Mouse (Mus musculus) forebrain, embryonic 10.5 days (tissue): Measurements from ENCODE around the gene Atl3. TPM values are rescaled to one million over a fixed set of nuclear protein-coding genes. Genes with fewer than 3 reads are reported as not detected.
A peak's percentile ranks its signal among the peaks of the same experiment; 100 is the strongest.
"Not testable (repeated sequence)": the region's sequence is repeated elsewhere in the genome, so short reads cannot be mapped to it uniquely, and the experiment has no call there.

Experiments
- DNase-seq: peaks from one replicate; pipeline ENCODE4 v3.0.0-alpha.2; 2017; ENCODE audit warnings: low spot score; ENCODE audit errors: extremely low spot score
- H3K27ac ChIP-seq: fragments of 300-500 bp; sonication (generic); 2 replicates; pipeline ENCODE4 v1.5.1; 2016; ENCODE audit warnings: mild to moderate bottlenecking
- H3K27me3 ChIP-seq: fragments of 300-500 bp; sonication (generic); 2 replicates; pipeline ENCODE4 v1.6.1; 2016; ENCODE audit warnings: mild to moderate bottlenecking; ENCODE audit not compliant: poor library complexity, severe bottlenecking
- H3K36me3 ChIP-seq: fragments of 300-500 bp; sonication (generic); replicated peaks from 2 replicates; pipeline ENCODE4 v1.6.1; 2016; ENCODE audit warnings: mild to moderate bottlenecking, moderate library complexity
- H3K4me1 ChIP-seq: fragments of 300-500 bp; sonication (generic); 2 replicates; pipeline ENCODE4 v1.6.1; 2016
- H3K4me3 ChIP-seq: fragments of 300-500 bp; sonication (generic); 2 replicates; pipeline ENCODE4 v1.5.1; 2016; ENCODE audit warnings: mild to moderate bottlenecking, moderate library complexity
- H3K9me3 ChIP-seq: fragments of 300-500 bp; sonication (generic); 2 replicates; pipeline ENCODE4 v1.6.1; 2016; ENCODE audit warnings: mild to moderate bottlenecking, moderate library complexity
- WGBS: fragments of 180-500 bp; shearing (Covaris S2); methylation state at CpG from one replicate; pipeline ENCODE4 v1.1.7; 2016; 5-methylcytosine and 5-hydroxymethylcytosine counted together
- polyA plus RNA-seq: library from polyadenylated mRNA; unstranded; fragments of >200 nt; fragmentation: Nextera tagmentation; extraction: Ambion mirVana; gene quantifications from 2 replicates; pipeline ENCODE4 v1.2.1, GENCODE M21; 2016

Atl3 gene
- polyA plus RNA-seq, 1 experiment from 2014 or later, result 7.8 TPM

DNA sequence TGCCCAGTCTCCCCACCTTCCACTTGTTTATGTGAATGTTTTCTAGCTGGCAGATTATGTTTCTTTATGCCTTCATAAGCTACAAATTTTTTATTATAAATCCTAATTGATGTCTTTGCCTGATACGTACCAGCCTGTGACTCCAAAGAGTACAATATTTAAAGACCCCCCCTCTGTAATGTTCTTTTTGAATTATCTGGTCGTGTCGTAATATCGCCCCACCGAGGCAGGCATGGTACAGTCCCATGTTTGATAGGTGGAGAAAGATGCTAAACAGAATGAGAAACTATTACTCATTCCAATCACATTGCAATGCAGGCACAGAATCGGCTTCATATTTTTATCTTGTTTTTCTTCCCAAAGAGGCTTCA, 10.3 kb upstream of the Atl3 start:
- Histone ChIP-seq H3K27ac (peak overlapping the region; percentile 99), H3K9me3 (no peaks in the 10 kb centered on the region), H3K4me3 (peak overlapping the region; percentile 98), H3K36me3 (peaks cover 19% of the 10 kb centered on the region), H3K27me3 (no peaks in the 10 kb centered on the region), H3K4me1 (peaks cover 29% of the 10 kb centered on the region)
- no peak for DNase-seq
- 7% methylated on average over 6 of the region's 6 CpGs for WGBS

DNA sequence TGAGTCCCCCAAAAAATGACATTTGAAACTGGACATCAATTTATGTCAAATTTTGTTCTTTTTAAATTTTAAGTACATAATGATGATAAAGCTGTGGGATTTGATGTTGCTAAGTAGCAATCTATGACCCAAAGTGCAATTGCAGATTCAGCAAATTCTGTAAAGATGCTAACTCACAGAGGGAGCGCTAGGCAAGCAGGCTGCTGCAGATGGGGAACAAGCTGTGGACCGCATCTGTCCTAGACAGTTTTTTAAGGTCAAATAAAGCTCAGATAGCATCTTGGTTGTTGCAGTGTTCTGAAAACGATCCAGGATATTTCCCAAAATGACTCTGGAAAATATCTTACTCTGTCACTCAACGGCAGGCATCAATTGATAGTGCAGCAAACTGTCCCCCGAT, 9.8 kb upstream of the Atl3 start:
- H3K4me3 ChIP-seq, result peak overlapping the region; percentile 98
- WGBS, result 75% methylated on average over 5 of the region's 5 CpGs
- peaks cover 29% of the 10 kb centered on the region for H3K4me1 ChIP-seq
- H3K27me3 ChIP-seq, result no peaks in the 10 kb centered on the region
- H3K36me3 ChIP-seq, result peaks cover 16% of the 10 kb centered on the region
- H3K9me3 ChIP-seq, result no peaks in the 10 kb centered on the region
- DNase-seq, result no peak
- peak overlapping the region; percentile 99; the same call in 1 of the 2 replicates for H3K27ac ChIP-seq

DNA sequence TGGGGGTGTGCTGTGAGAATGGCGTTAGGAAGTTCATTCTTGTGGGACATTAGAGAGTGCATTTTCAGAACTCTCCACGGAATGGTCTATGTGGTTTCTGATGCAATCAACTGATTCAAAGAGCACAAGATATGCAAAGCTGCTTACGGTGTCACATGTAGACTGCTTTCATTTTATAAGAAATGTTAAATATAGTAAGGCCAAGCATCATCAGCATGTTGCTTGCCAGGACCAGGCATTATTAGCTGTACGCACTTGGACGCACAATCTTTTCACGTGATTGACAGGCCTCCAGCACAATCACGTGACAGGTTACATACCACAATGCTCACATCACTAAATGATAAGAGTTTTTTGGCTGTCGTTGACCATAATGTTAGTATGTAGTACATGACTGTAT, 6.2 kb upstream of the Atl3 start:
- 90% methylated on average over 8 of the region's 8 CpGs for WGBS
- no peaks in the 10 kb centered on the region for H3K36me3 ChIP-seq
- no peak for DNase-seq
- no peak overlapping the region for H3K4me3 ChIP-seq
- H3K27me3 ChIP-seq, result no peaks in the 10 kb centered on the region
- no peaks in the 10 kb centered on the region for H3K9me3 ChIP-seq
- H3K27ac ChIP-seq, result no peak overlapping the region
- peaks cover 8% of the 10 kb centered on the region; the same call in 1 of the 2 replicates for H3K4me1 ChIP-seq

DNA sequence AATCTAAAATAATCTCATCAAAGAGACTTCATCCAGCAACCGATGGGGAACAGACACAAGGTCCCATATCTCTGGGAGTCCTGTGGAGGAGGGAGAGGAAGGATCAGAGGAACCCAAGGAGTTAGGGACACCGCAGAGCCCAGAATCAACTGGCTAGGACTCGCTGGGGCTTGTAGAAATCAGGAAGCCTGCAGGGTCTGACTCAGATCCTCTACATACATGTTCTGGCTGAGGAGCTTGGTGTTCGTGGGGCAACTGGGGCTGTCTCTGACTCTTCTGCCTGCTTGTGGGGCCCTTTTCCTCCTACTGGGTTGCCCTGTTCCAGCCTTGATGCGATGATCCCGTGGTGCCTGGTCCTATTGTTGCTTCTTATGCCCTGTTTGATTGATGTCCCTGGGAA, 1.9 kb upstream of the Atl3 start:
- peaks cover 18% of the 10 kb centered on the region for H3K4me1 ChIP-seq
- no peaks in the 10 kb centered on the region for H3K9me3 ChIP-seq
- H3K27me3 ChIP-seq, result no peaks in the 10 kb centered on the region
- H3K36me3 ChIP-seq, result no peaks in the 10 kb centered on the region
- no peak for DNase-seq
- WGBS, result 88% methylated on average over 6 of the region's 6 CpGs
- no peak overlapping the region for H3K4me3 ChIP-seq
- no peak overlapping the region for H3K27ac ChIP-seq

DNA sequence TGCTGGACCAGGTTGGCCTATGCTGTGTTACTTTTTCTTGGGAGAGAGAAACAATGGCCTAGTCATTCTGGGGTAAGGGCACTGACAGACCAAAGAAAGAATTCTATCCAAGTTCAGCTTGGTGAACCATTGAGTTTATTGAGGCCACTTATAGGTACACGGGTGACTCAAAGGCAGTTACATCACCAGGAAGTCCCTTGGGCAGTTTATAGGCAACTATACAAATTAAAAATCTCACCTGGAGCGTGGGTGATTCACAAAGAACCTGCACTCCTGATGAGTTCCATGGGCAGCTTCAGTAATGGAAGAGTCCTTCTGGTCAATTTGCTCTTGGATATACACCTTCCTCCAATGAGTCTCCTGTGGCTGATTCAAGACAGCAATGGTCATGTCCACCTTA, 1.2 kb upstream of the Atl3 start:
- Histone ChIP-seq H3K4me3 (no peak overlapping the region), H3K4me1 (peaks cover 18% of the 10 kb centered on the region), H3K27me3 (no peaks in the 10 kb centered on the region), H3K36me3 (no peaks in the 10 kb centered on the region), H3K27ac (no peak overlapping the region), H3K9me3 (no peaks in the 10 kb centered on the region)
- WGBS, result 93% methylated on average over 2 of the region's 2 CpGs
- DNase-seq, result no peak

DNA sequence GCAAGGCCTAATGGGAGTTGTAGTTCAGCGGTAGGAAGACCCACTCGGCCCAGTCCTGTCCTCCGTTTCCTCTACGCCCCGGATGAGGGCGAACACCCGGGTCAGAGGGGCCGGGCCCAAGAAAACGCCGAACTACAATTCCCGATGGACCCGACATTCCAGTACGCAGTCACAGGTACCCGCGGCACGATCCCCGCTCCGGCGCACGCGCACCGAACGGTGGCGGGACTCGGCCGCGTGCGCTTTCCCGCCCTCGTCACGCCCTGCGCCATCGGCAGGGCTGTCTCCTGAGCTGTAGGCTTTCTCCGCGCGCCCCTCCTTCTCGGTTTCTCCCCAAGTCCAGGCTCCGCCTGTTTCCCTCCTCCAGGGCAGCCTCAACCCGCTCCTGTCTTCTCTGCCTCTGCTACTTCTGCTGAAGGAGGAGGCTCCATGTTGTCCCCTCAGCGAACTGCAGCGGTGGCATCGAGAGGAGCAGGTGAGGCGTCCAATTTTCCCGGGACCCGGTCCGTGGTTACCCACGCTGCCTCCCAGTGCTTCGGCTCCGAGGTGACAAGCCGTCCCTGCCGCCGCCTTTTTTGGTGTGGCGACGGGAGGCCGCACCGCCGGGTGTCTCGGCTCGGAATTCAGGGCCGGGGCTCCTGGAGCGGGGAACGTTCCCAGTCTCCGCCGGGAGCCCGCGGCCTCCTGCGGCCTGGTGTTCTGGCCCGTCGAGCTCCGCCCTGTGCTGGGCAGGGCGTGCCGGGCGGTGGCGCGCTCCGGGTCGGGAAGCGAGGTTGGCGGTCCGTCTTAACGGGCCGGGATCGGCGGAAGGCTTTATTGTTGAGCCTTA, 561 bp downstream of the Atl3 start:
- Histone ChIP-seq H3K4me1 (peaks cover 18% of the 10 kb centered on the region), H3K27ac (peak overlapping the region; percentile 96), H3K4me3 (peak overlapping the region; percentile 70), H3K9me3 (no peaks in the 10 kb centered on the region), H3K27me3 (no peaks in the 10 kb centered on the region), H3K36me3 (no peaks in the 10 kb centered on the region)
- WGBS, result under 1% methylated on average over 84 of the region's 84 CpGs
- peak; percentile 92 for DNase-seq

DNA sequence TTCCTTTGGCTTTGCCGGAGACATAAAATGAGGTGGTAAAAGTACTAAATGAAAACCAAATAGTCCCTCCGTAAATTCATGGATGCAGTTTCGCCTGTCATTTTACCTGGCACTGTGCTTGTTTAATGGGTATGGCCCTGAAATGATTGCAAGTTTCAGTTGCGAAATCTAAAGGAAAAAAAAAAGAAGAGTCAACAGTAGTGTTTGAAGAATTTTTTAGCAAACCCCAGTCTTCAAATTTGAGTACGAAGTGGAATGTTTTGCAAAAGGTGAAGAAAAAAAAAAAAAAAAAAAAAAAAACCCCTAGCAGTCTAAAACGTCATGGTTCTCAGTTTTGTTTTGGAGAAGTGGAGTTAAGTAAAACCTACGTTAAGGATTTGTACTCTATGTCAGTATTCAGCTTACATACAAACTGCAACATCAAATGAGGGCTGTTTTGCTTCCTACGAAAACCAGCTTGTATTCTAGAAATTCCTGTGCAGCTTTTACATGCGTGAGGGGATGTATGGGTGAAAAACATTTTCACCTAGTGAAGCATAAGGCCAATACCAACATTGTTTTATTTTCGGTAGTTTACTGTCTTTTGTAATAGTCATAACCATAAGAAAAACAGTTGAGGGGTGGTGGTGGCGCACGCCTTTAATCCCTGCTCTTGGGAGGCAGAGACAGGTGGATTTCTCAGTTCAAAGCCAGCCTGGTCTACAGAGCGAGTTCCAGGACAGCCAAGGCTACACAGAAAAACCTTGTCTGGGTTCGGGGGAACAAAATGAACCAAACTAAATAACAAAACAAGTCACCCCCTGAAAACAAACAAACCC, 1.6 kb downstream of the Atl3 start:
- WGBS, result 55% methylated on average over 14 of the region's 14 CpGs
- DNase-seq, result no peak
- Histone ChIP-seq H3K9me3 (no peaks in the 10 kb centered on the region), H3K27ac (peak overlapping the region; percentile 96), H3K36me3 (no peaks in the 10 kb centered on the region), H3K4me1 (peaks cover 18% of the 10 kb centered on the region), H3K4me3 (peak overlapping the region; percentile 70), H3K27me3 (no peaks in the 10 kb centered on the region)

DNA sequence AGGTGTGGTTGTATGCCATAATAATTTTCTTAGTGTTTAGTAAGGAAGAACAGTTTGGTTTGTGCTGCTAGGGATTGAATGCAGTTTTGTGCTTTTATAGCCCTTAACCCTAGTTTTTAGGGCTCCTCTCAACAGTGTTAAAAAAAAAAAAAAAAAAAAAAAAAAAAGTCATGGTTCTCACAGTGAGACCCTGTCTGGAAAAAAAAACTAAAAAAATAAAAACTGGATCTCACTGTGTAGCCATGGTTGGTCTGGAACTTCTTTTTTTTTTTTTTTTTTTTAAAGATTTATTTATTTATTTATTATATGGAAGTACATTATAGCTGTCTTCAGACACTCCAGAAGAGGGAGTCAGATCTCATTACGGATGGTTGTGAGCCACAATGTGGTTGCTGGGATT, 2.2 kb downstream of the Atl3 start:
- not testable (repeated sequence) for H3K9me3 ChIP-seq, H3K27ac ChIP-seq, H3K36me3 ChIP-seq, DNase-seq, H3K27me3 ChIP-seq, H3K4me3 ChIP-seq
- H3K4me1 ChIP-seq, result peaks cover 18% of the 10 kb centered on the region
- WGBS, result 91% methylated on average over 1 of the region's 1 CpGs

DNA sequence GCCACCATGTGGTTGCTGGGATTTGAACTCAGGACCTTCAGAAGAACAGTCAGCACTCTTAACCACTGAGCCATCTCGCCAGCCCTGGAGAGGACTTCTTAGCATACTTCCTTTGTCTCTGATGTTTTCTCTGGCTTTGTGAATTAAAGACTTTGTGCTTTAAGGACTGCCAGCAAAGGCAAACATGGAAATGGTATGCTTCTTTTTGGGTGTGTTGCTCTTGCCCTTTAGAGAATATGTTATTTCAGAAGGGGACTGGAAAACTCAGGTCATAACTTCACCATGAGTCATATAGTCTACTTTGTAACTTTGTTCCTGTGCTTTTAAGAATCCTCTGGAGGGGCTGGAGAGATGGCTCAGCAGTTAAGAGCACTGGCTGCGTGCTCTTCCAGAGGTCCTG, 5.0 kb downstream of the Atl3 start:
- H3K9me3 ChIP-seq, result no peaks in the 10 kb centered on the region
- H3K27me3 ChIP-seq, result no peaks in the 10 kb centered on the region
- H3K4me1 ChIP-seq, result peaks cover 16% of the 10 kb centered on the region
- H3K27ac ChIP-seq, result no peak overlapping the region
- WGBS, result 83% methylated on average over 2 of the region's 2 CpGs
- H3K36me3 ChIP-seq, result no peaks in the 10 kb centered on the region
- DNase-seq, result no peak
- no peak overlapping the region for H3K4me3 ChIP-seq

DNA sequence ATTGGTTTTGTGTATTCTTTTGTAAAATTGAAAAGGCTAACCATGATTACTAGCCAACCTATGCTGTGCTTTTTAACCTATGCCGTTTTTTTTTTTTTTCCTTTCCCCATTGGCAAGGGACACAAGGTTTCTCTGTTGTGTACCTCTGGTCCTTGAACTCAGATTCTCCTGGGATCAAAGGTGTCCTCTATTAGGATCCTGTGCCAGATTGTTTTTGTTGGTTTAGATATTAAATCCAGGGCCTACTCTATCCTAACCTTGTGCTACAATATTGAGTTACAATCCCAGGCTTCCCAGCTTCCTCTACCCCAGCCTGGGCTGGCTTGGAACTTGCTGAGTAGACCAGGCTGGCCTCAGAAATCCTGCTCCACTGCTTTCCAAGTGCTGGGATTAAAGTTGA, 6.9 kb downstream of the Atl3 start:
- H3K9me3 ChIP-seq, result no peaks in the 10 kb centered on the region
- no peaks in the 10 kb centered on the region for H3K36me3 ChIP-seq
- H3K27me3 ChIP-seq, result no peaks in the 10 kb centered on the region
- WGBS, result 87% methylated on average over 1 of the region's 1 CpGs
- no peak for DNase-seq
- H3K4me1 ChIP-seq, result 0 out of 2 replicates have a peak, but pooled peaks cover 2% of the 10 kb centered on the region
- no peak overlapping the region for H3K4me3 ChIP-seq
- no peak overlapping the region for H3K27ac ChIP-seq

DNA sequence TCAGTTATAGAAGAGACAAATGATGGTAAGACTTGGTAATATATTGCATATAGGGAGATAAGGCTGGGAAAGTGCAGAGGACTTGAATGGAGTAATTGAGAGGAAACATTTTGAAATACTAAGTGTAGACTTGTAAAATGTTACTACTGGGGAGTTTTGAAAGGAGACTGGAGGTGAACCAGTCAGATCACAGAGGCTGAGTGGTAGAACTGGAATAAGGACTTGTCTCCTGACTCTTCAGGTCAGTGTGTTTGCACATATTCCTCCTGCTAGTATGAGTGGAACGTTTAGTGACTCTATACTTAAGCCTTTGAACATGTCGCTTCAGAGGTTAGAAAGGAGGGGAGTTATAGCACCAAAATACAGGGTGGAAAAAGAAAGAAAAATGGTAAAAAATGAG, 8.6 kb downstream of the Atl3 start:
- DNase-seq, result no peak
- Histone ChIP-seq H3K9me3 (no peaks in the 10 kb centered on the region), H3K27me3 (no peaks in the 10 kb centered on the region), H3K36me3 (no peaks in the 10 kb centered on the region), H3K4me1 (no peaks in the 10 kb centered on the region), H3K4me3 (no peak overlapping the region), H3K27ac (no peak overlapping the region)
- 90% methylated on average over 2 of the region's 2 CpGs for WGBS

DNA sequence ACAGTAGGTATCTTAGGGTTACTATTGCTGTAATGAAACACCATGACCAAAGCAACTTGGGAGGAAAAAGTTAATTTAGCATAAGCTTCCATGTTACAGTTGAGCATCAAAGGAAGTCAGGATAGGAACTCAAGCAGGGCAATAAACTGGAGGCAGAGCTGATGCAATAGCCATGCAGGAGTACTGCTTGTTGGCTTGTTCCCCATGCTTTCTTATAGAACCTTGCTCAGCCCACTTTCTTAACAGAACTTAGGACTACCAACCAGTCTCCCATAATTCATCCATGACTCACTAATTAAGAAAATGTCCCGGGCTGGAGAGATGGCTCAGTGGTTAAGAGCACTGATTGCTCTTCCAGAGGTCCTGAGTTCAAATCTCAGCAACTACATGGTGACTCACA, 12.5 kb downstream of the Atl3 start:
- Histone ChIP-seq H3K27ac (no peak overlapping the region), H3K27me3 (no peaks in the 10 kb centered on the region), H3K36me3 (peaks cover 19% of the 10 kb centered on the region), H3K9me3 (no peaks in the 10 kb centered on the region), H3K4me3 (no peak overlapping the region), H3K4me1 (no peaks in the 10 kb centered on the region)
- DNase-seq, result no peak
- 90% methylated on average over 1 of the region's 1 CpGs for WGBS

DNA sequence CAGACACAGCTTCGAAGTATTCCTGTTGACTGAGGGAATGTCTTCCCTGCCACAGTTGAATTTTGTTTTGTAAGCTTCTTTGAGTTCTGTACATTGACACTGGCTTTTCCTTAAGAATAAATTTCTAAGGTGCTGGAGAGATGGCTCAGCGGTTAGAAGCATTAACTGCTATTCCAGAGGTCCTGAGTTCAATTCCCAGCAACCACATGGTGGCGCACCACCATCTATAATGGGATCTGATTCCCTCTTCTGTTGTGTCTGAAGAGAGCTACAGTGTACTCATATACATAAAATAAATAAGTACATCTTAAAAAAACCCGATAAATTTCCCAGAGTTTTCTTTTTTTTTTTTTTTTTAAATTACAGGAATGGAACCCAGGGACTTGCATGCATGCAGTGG, 14.2 kb downstream of the Atl3 start:
- Histone ChIP-seq H3K27me3 (no peaks in the 10 kb centered on the region), H3K9me3 (no peaks in the 10 kb centered on the region), H3K4me3 (no peak overlapping the region), H3K36me3 (peaks cover 33% of the 10 kb centered on the region), H3K27ac (no peak overlapping the region), H3K4me1 (no peaks in the 10 kb centered on the region)
- WGBS, result 68% methylated on average over 4 of the region's 4 CpGs
- DNase-seq, result no peak
